Mouse (Mus musculus) bone marrow, adult 2 months (tissue): ENCODE data around the gene Daglb.

ENCODE experiments used
- CTCF ChIP-seq: fragments of 200-500 bp; IDR thresholded peaks from 2 replicates; pipeline ENCODE4 v1.5.1; 2011; ENCODE audit warnings: low read length, control low read depth; ENCODE audit not compliant: control insufficient read depth, insufficient read depth
- POLR2A ChIP-seq: fragments of 200-500 bp; IDR thresholded peaks from 2 replicates; pipeline ENCODE4 v1.6.1; 2011; ENCODE audit warnings: low read depth, mild to moderate bottlenecking, control low read depth, low read length, borderline replicate concordance; ENCODE audit not compliant: control insufficient read depth

DNA sequence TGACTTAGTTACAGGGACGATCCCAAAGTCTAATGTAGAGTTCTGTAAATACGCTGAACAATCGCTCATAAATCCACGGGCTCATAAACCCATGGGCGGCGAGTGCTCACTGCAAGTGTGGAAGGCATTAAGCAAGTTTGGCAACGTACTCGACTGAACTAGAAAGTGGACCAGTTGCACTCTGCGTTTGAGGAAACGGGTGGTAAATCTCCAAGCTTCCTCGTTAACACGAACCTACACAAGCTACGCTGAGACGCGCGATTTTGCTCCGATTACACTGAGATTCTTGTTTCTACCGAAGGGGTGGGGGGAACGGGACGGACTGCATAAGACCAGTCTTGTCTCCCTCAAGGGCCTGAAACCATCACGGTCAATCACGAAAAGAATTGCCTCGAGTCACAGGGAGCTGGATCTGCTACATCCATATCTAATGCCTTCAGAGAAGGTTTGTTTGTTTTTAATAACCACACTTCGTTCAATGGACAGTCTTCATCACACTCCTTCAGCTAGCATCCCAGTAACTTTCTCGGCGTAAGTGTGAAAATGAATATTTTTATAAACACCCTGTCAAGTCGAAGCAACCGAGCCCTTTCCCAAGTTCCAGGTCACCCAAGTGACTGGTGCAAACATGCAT lies 62.4 kb downstream of the Daglb start:
- TF ChIP-seq CTCF (no peak), POLR2A (no peak)
